Mouse (Mus musculus): Measurements from ENCODE around the gene Psap. TPM values are rescaled to one million over a fixed set of nuclear protein-coding genes. Genes with fewer than 3 reads are reported as not detected.

Gene Psap
- polyA plus RNA-seq, 1 experiment: 231 TPM

GRCm38 (mm10) chr10:60351761-60352455 lies 74.5 kb downstream of the Psap start:
- Histone ChIP-seq H3K4me1 (ENCODE audit: control insufficient read depth, insufficient read depth, low read length) (peaks cover 8% of the 10 kb centered on the region), H3K4me3 (ENCODE audit: insufficient read depth, low read depth, low read length) (no peak overlapping the region), H3K27ac (ENCODE audit: insufficient read depth, low read depth, low read length) (no peak overlapping the region; the same call in 1 of the 2 replicates)
- WGBS: 53% methylated on average over 7 of the region's 7 CpGs
- no peak for TF ChIP-seq POLR2A (IDR thresholded peaks at IDR 0.05; ENCODE audit: insufficient read depth, low read depth, low read length)
- TF ChIP-seq CTCF (IDR thresholded peaks at IDR 0.05; ENCODE audit: insufficient read depth, low read depth, low read length): no peak

Other genes with a start within 250 kb of the Psap start
- 129 and 224 TPM in 2 replicates for gene Spock2, start 171.4 kb upstream of the Psap start, polyA plus RNA-seq (2012; ENCODE audit: insufficient read depth, insufficient read length, low replicate concordance, missing spikeins)
- not detected in 2 replicates for gene Chst3, start 58.4 kb upstream of the Psap start, polyA plus RNA-seq (2012; ENCODE audit: insufficient read depth, insufficient read length, low replicate concordance, missing spikeins)
- gene Vsir, start 69.2 kb downstream of the Psap start, polyA plus RNA-seq (2012; ENCODE audit: insufficient read depth, insufficient read length, low replicate concordance, missing spikeins): 160 TPM in 1 of 2 replicates, not detected in the other
- gene Gm17455, start 122.1 kb downstream of the Psap start, polyA plus RNA-seq (2012; ENCODE audit: insufficient read depth, insufficient read length, low replicate concordance, missing spikeins): not detected in 2 replicates